Mouse (Mus musculus): ENCODE measurements around the gene Tescl.
A peak's percentile ranks its signal among the peaks of the same experiment; 100 is the strongest.

The Tescl gene

GRCm38 (mm10) chr7:24299823-24300481, 33.8 kb downstream of the Tescl start:
- peak; percentile 36 for DNase-seq (ENCODE audit: low read depth)

GRCm38 (mm10) chr7:24298973-24299708, 34.6 kb downstream of the Tescl start:
- DNase-seq (ENCODE audit: low read depth) = peak; percentile 94

- DNase-seq (ENCODE audit: low read depth) = no peak
Measured at GRCm38 (mm10) chr7:24298635-24298972, 35.1 kb downstream of the Tescl start.

GRCm38 (mm10) chr7:24297361-24298095, 36.2 kb downstream of the Tescl start:
- no peak for DNase-seq (ENCODE audit: low read depth)

GRCm38 (mm10) chr7:24296386-24296785, 37.4 kb downstream of the Tescl start:
- no peak for DNase-seq (ENCODE audit: low read depth)

GRCm38 (mm10) chr7:24295376-24295775, 38.4 kb downstream of the Tescl start:
- DNase-seq (ENCODE audit: low read depth) = no peak

- no peak for DNase-seq (ENCODE audit: low read depth)
Measured at GRCm38 (mm10) chr7:24294763-24295162, 39.0 kb downstream of the Tescl start.

GRCm38 (mm10) chr7:24293061-24293851, 40.5 kb downstream of the Tescl start:
- no peak for DNase-seq (ENCODE audit: low read depth)

GRCm38 (mm10) chr7:24291387-24292090, 42.2 kb downstream of the Tescl start:
- no peak for DNase-seq (ENCODE audit: low read depth)

- no peak for DNase-seq (ENCODE audit: low read depth)
Measured at GRCm38 (mm10) chr7:24290106-24290693, 43.5 kb downstream of the Tescl start.

GRCm38 (mm10) chr7:24288512-24288911, 45.2 kb downstream of the Tescl start:
- DNase-seq (ENCODE audit: low read depth) = no peak

GRCm38 (mm10) chr7:24287670-24288069, 46.1 kb downstream of the Tescl start:
- DNase-seq (ENCODE audit: low read depth) = no peak

- no peak for DNase-seq (ENCODE audit: low read depth)
Measured at GRCm38 (mm10) chr7:24286916-24287315, 46.8 kb downstream of the Tescl start.

- peak; percentile 27 for DNase-seq (ENCODE audit: low read depth)
Measured at GRCm38 (mm10) chr7:24286090-24286489, 47.6 kb downstream of the Tescl start.

All from NIH3T3 (cell line).